Mouse (Mus musculus) small intestine, adult 2 months (tissue): ENCODE measurements around the gene 1110002E22Rik.

Experiments used
- CTCF ChIP-seq: fragments of 200-500 bp; IDR thresholded peaks from 2 replicates; pipeline ENCODE4 v1.5.1; 2012; ENCODE audit warnings: low read depth, mild to moderate bottlenecking, control low read depth, inconsistent platforms, low read length, moderate library complexity, mixed read lengths; ENCODE audit not compliant: insufficient replicate concordance, insufficient read length; ENCODE audit errors: extremely low read depth
- POLR2A ChIP-seq: fragments of 200-500 bp; IDR thresholded peaks from 2 replicates; pipeline ENCODE4 v1.6.1; 2012; ENCODE audit warnings: low read depth, mild to moderate bottlenecking, control low read depth, inconsistent platforms, low read length, moderate library complexity

- no peak for TF ChIP-seq CTCF
- no peak for TF ChIP-seq POLR2A
Measured at GRCm38 (mm10) chr3:138097718-138098117, 32.9 kb downstream of the 1110002E22Rik start.
